Mouse (Mus musculus): ENCODE results near the gene Aars2.
A peak's percentile ranks its signal among the peaks of the same experiment; 100 is the strongest.

Gene Aars2

DNA sequence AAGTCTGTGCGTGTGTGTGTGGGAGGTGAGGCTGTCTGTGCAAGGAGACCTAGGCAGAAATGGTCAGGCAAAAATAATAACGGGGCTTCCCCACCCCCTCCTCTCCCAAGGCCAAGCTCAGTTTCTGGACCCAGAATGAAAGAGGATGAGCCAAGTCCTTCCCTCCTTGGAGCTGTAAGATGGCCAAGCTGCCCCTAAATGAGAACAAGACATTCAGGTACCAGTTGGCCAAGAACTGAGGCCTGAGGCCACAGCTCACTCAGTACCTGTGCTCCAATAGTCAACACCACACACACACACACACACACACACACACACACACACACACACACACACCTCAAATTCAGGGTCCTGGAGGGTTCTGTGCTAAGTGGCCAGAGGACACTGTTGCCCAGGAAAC lies 36.1 kb downstream of the Aars2 start:
- DNase-seq (ENCODE audit: low spot score) = no peak

DNA sequence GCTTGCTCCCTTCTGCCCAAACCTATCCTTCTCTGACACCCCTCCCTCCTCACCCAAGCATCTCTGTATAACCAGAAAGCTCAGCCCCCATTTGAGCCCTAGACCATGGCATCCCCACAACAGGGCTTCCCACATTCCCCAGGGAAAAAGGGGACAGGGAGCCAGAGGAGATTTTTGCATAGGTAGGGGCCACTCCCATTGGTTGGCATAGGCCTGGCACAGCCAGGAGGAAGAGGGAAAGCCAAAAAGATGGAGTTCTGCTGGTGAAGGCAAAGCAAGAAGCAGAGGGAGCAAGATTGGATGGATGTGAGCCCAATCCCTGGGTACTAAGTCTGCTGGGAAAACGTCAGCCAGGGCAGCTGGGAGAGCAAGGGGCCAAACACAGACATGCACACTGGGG lies 36.5 kb downstream of the Aars2 start:
- DNase-seq (ENCODE audit: low spot score) = no peak

- no peak for DNase-seq (ENCODE audit: low spot score)
These were observed 37.6 kb downstream of the Aars2 start for GRCm38 (mm10) chr17:45544001-45544872.

GRCm38 (mm10) chr17:45544873-45545277 lies 38.2 kb downstream of the Aars2 start:
- no peak for DNase-seq (ENCODE audit: low spot score)

DNA sequence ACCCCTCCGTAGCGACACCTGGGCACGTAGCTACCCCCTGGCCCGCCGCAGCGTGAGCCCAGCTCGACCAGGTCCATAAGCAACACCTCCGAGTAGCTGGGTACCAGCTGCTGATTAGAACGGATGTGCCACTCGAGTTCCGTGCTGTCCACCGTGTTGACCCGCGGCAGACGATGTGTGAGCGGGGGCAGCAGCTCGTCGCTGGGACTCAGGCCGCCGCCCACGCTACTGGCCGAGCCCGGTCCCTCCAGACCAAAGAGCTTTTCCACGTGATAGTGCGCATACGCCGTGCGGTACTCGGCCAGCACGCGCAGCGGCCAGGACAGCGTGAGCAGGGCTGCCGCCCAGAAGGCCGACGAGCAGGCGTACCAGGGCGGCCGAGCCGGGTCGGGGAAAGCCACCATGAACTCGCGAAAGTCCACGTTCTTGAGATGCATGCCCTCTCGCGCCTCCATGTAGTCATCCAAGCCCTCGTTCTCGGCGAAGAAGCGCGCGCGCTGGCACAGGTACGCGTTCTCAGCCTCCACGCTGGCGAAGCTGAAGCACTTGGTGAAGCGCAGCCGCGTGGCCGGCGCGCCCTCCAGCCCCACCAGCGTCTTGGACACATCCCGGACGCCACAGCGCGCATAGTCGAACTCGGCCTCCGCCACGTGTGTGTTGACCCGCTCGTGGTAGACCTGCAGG lies 38.8 kb downstream of the Aars2 start:
- no peak for DNase-seq (ENCODE audit: low spot score)

DNA sequence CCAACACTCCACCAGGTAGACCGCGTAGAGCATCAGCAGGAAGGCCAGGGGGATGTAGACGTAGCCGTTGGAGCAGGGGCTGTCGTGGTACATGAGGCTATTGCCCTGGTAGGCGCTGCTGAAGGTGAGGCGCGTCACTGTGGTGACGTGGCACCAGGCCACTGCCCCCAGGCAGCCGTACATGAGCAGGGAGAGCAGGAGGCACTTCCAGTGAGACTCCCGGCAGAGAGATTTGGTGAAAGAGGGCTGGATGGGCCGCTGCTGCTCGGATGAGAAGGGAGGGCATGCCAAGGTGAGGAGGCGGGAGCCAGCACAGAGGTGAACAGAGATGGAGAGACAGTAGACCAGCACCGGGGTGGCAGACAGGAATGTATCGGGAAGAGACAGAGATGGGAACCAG lies 40.3 kb downstream of the Aars2 start:
- no peak for DNase-seq (ENCODE audit: low spot score)

DNA sequence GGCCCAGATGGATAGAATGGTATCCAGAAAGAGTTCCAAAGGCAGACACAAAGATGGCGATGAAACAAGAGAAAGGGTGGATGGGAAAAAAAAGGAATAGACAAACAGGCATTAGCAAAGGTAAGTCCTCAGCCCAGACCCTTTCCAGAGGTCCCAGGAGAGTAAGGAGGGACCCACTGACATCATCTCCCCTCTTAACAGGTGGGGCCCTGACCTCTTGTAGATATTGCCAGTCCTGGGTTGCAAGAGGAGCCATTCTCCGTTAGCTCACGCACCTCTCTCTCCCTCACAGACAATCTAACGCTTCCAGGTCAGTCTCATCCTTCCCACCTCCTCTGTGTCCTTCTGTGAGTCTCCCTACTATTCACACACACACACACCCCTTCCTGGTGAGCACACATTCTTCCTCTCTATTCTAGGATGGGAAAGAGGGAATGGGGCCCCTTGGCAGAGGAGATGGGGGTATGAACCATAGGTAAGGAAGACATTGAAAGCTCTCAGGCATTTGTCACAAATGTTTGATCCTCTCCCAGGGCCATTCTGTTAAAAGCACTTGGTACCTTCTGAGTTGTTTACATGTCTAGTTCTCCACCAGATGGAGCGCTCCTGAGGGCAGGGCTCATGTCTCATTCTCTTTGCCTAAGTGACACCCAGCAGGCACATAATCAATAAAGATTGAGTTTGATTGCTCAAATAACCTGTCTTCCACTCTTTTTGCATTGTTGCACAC lies 41.0 kb downstream of the Aars2 start:
- DNase-seq (ENCODE audit: low spot score) = no peak

GRCm38 (mm10) chr17:45548541-45549512 lies 42.2 kb downstream of the Aars2 start:
- peak; percentile 47 for DNase-seq (ENCODE audit: low spot score)

DNA sequence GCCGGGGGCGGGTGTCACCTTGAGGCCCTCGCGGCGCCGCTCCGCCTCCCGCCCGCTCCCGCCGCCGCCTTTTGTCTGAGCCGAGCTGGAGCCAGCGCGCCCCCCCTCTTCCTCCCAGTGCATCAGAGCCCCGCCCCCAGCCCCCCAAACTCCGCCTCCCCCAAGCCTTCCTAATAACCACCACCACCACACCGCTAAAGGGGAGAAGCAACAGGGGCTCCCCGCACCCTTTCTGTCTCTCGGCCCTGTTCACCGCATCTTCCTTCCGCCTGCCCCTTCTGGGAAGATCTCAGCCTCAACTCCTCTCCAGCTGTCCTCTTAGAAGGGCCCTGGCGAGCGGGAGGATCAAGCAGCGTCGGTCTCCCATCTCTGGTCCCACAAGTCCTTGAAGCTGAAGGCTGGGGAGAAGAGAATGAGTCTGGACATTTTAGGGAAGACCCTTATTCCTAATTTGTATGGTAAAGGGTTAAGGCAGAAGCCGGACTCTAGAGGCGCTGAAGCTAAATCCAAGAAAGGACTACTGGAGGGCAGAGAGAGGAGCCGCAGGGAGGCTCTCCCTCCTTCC lies 43.1 kb downstream of the Aars2 start, which contains the start of gene Tmem151b:
Gene Tmem151b (minus strand): TSS at position 61 of the 565 bp plus-strand sequence.
- no peak for DNase-seq (ENCODE audit: low spot score)

DNA sequence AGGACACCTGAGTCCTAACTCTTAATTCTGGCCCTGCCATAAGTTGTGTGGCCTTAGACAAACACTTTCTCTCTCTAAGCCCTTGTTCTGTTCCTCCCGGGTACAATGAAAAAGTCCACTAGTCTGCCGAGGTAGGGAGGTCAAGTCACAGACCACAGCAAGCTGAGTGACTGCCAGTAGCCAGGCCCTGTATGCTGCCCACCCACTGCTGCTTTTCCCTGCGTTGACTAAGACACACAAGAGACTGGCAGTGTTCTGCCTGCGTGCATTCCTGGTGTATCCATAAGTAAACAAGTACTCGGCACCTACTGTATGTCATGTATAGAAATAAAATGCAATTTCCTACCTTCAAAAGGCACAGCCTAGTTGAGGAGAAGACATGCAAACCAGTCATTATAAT lies 43.6 kb downstream of the Aars2 start:
- DNase-seq (ENCODE audit: low spot score) = no peak

DNA sequence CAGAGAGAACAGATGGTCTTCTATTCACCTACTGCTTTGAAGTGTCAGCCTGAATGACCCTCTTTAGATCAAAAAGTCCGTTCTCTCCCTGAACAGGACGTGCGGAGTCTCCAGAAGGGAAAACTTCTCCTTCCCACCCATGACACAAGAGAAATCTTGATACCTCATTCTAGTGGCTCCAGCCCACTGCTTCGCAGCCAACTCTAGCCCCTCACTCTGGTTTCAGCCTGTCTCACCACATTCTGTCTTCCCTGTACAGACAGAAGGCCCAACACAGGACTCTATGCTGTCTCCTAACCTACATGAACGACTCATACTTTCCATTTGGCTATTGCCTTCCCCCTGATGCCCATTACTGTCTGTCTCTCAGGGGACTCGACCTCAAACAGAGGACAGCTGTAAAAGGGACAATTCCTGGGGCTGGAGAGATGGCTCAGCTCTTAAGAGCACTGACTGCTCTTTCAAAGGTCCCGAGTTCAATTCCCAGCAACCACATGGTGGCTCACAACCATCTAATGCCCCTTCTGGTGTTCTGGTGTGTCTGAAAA lies 44.7 kb downstream of the Aars2 start:
- DNase-seq (ENCODE audit: low spot score) = no peak

DNA sequence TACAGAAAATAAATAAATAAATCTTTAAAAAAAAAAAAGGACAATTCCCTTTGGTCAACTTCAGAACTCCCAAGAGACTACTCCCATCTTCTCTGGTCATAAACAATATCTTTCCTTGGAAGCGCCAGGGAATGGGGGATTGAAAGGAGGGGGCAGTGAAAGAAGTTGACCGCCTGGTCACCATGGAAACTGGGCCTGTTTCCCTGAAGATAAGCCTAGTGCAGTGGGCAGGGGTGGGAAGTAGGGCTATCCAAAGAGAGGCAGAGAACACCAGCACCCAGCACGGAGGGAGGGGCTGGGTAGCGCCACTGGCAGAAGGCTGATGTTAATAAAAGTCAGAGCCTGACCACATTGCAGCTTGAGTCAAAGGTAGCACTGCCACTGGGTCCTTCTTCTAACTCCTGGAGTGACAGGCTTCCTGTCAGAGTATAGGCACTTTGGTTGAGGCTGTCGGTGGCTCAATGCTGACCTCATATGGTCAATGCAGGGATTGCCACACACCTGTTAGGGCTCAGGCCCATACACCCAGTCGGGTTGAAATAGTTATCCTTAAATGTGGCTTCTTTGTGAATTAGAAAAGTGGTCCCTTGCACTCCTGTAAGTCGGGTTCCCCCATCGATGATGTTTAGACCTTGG lies 45.3 kb downstream of the Aars2 start:
- peak; percentile 78 for DNase-seq (ENCODE audit: low spot score)

DNA sequence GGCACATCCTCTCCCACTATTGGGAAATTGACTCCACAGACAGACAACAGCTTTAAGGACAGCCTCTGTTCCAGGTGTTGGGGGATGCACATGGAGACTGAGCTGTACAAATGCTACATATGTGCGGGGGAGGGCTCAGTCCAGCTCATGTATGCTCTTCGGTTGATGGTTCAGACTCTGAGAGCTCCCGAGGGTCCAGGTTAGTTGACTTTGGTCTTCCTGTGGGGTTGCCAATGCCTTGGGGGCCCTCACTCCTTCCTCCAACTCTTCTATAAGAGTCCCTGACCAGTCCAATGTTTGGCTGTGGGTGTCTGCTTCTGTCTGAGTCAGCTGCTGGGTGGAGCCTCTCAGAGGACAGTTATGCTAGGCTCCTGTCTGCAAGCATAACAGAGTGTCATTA lies 46.4 kb downstream of the Aars2 start:
- DNase-seq (ENCODE audit: low spot score) = no peak

DNA sequence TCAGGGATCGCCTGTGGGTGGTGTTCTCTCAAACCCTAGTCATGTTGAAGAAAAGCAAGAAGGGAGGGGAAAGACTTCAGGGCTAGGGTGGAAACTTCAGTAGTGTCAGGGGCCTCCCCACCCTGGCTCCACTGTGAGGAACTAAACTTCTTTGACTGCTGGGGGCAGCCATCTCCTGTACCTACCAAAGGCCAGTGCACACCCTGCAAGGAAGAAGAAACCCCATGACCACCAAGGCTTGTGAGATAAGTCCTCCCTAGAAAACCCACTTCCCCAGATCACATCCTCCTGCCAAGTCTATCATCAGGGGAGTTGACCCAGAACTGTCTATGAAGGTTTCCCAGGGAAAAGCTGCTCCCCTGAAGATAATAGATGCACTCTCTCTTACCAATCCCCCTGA lies 47.8 kb downstream of the Aars2 start:
- no peak for DNase-seq (ENCODE audit: low spot score)

GRCm38 (mm10) chr17:45555452-45556106 lies 48.9 kb downstream of the Aars2 start, which contains the start of gene Nfkbie:
TSS of gene Nfkbie (plus strand) at chr17:45555703.
- DNase-seq (ENCODE audit: low spot score) = peak; percentile 98

GRCm38 (mm10) chr17:45556107-45556489 lies 49.5 kb downstream of the Aars2 start:
- no peak for DNase-seq (ENCODE audit: low spot score)

DNA sequence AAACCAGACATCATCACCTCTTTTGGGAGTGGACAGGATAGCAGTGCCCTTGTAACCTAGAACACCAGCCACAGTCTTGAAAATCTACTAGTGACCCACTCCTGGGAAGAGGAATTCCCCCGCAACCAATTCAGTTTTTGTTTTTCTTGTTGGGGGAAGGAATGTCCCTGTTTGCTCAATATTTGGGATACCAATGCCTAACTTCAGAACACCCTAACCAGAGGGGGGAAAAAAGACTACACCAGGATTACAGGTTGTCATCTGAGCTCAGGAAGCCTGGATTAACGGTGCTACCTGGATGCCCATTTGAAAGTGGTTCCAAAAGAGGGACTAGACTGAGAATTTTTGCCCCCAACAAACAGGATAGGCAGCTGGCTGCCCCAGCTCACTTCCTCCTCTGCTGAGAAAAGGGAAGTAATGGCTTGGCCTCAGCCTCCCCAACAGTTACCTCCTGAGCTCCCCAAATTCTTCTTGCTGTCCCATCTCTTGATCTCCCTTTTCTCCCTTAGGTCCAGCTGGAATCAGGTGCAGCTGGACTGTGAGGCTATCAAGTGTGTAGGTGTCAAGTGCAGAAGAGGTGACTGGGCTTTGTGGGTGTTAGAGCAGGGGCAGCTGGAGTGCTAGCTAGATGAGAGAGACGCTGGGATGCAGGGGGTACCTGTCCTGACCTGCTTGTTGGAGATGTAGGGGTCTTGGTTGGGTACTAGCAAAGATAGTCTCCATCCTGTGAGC lies 50.0 kb downstream of the Aars2 start:
- no peak for DNase-seq (ENCODE audit: low spot score)

DNA sequence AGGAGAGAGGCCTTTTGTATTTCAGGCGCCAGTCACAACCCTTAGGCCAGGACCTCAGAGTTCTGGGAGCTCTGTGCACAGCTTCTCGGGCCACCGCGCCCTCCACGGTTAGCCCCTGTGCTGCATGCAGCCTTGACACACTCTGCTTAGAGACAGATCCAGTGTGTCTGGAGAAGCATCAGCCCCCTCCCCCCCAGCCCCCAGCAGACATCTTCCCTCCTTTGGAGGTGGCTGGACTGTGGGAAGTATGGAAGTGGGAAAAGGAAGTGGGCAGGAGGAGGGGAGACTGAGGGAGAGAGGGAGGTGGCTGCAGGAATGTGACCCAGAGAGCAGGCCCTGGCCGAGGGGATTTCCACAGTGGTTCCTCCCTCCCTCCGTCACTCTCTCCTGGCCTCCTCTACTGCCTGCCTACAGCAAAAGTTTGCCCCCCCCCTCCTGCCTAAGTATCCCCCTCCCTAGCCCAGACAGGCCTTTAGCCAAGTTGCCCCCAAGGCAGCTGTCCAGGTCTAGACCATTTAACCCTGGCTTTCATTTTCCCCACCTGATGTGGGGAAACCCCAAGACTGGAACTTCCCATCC lies 50.7 kb downstream of the Aars2 start:
- DNase-seq (ENCODE audit: low spot score) = peak; percentile 31
